Mouse (Mus musculus): ENCODE measurements around the gene Tmem204.

The Tmem204 gene

DNA sequence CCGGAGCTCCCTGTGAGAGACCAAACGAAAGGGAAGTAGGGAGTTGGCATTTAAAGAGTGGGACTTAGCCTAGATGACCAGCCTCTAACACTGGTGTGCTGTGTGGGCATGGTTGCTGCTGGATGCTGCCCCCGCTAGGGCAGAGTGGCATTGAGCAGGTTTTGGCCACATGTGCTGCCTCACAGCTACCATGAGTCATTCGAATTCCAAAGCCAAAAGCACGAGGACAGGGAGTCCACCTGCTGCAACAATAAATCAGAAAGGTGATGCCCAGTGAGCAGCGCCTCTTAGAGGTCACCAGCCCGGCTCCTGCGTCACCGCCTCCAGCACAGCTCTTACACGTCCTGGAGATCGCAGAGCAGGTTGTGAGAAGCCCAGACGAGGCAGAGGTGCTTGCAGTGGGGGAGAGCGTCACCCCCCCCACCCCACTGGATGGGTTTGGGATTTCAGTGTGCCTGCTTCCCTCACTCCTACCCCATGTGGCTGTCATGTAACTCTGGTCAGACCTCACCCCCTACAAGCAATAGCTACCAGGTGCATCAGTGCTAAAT, 1.5 kb upstream of the Tmem204 start:
- no peak for DNase-seq (ENCODE audit: low spot score)

DNA sequence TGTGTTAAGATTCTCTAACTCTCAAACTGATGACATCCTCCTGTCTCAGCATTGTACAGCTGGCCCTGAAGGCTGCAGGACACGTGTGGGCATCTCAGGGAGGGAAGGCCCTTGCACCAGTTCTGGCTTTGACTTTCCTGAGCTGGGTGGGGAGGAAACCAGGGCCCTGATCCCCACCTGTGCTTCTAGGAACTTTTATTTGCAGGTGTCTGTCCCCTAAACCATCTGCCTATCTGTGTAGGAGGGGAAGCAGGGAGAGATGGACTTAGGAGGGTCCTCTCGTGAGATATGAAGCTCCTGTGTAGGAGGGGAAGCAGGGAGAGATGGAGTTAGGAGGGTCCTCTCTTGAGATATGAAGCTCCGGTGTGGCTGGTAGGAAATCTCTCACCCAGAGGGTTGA, 504 bp downstream of the Tmem204 start:
- DNase-seq (ENCODE audit: low spot score): no peak

DNA sequence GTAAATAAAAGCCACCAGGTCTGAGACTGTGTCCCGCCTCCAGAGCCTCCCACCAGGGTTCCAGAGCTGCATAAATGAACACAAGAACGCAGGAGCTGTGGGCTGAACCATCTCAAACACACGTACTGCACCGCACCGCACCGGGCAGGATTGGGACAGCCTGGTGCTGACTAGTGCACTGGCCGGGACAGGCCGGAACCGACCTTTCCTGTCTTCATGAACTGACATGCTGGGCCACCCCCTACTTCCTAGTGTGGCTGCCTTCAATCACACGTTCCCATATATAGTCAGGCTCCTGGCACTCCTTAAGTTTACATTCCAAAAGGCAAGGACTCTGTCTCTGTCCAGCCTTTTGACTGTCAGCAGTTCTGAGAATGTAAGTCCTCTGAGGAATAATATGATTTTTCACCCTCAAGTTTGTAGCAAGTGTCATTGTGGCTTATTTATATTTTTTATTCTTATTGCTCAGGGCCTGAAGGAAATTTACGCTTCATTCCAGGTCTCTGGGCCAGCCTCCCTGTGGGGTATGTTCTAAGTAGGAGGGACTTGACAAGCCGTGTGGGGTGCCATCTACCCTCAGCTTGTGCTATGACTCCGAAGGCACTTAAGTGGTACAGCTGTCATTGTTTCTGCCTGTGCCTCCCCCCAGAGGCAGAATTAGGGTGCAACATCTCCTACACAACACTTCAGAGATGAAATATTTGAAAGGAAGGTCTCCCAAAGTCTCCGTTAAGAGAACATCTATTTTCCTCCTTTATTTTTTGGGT, 1.1 kb downstream of the Tmem204 start:
- no peak for DNase-seq (ENCODE audit: low spot score)

DNA sequence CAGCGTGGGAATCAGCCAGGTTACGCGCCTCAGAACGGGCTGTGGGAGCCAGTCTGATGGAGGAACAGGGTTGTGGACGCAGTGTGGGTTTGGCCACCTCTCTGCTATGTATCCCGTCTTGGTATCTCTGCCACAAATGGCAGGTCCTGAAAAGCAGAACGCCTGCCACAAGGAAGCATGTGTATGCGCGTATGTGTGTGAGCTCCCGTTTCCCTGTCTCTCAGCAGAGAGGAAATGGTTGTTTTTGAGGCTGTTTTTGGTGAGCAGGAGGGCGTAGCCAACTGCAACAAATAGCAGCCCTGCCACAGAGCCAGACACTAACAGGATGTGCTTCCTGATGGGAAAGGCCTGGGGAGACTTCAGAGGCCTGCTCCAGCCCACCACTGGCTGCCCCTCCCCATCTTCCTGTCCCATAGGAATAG, 2.4 kb downstream of the Tmem204 start:
- DNase-seq (ENCODE audit: low spot score): no peak

DNA sequence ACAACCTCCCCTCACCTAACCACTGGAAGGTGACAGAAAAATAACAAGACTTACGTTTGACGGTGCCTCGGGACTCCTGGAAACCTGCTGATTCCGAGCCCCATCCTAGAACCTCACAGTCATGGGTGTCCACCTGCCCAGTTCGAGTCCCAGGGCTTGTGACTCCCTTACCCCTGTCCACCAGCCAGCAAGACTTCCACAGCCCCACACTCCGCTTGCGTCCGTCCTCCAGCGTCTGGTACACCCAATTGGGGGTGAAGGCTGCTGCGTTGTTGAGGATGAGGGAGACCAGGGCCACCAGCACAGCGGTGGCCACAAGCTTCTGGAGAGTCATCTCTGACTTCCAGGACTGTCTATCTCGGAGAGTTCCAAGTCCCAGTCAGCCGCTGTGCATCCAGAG, 3.2 kb downstream of the Tmem204 start:
- DNase-seq (ENCODE audit: low spot score): no peak

DNA sequence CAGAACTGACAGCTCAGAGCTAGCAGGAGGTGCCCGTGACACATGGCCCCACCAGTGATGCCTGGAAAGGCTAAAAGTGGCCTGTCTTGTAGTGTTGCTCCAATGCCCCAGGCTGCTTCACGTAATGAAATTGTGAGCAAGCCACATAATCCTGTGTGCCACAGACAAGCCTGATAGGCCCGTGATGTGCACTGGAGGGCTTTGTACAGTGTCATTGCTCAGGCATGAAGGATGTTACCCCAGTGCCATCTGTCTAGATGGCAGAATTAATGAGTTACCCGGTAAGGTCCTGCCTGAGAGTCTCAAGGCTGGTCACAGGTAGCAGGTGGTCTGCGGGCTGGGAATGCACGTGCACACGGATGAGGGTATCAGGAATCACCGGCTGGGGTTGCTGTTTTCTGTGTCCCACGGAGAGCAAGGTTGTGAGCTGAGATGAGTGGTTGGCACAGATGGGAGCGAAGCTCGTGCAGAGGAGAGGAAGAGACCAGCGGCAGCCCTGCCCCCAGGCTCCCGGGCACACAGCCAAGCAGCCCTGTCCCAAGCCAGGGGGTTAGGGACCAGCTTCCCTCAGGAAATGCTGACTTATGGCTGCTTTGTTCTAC, 5.5 kb downstream of the Tmem204 start:
- DNase-seq (ENCODE audit: low spot score): no peak

DNA sequence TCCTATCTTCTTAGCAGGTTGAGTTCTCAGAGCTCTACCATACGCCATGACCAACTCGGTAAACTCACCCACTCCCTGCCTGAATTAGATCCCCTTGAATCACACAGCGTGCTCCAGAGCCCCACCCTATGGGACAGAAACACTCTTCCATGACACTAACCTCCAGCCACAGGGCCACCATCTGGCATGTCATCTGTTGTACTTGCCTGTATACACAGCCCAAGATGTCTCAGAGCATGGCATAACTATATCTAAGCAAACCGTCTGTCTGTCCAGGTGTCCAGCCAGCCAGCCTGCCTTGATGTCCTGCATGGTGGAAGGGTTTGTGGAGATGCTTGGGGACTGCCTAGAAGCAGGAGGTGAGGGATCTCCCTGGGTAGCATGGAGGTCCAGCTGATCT, 6.5 kb downstream of the Tmem204 start:
- DNase-seq (ENCODE audit: low spot score): no peak

DNA sequence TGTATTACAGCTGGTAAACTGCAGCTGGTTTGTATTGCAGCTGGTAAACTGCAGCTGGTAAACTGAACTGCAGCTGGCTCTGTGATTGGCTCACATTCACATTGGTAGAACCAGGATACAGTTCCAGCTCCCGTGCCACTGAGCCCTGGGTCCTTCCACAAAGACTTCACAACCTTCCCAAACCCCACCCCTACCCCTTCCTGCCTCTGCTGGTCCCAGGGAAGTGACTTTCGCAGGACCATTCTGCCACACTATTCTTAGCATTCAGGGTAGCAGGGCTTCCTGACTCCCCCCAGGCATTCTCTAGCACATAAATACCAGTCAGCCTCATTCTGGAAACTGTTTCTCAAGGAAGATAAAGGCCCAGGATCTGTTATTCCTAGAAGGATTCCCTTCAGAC, 14.7 kb downstream of the Tmem204 start:
- no peak for DNase-seq (ENCODE audit: low spot score)

DNA sequence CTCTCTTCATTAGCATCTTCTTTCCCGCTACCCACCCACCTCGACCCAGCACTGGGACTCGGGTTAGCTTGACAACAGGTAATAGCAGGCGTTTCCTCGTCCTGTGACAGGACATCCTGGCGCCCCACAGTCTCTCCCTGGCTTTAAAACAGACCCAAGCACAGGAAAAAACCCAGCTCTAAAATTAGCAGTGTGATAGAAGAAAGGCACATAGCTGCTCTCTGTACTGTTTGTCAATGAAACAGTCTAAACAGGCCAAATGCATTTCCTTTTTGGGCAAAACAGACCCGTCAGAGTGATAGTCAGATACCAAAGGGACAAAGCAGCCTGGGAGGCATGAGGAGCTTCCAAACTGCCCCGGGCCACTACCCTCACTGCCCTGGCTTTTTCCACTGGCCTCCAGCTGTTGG, 15.9 kb downstream of the Tmem204 start:
- DNase-seq (ENCODE audit: low spot score): no peak

DNA sequence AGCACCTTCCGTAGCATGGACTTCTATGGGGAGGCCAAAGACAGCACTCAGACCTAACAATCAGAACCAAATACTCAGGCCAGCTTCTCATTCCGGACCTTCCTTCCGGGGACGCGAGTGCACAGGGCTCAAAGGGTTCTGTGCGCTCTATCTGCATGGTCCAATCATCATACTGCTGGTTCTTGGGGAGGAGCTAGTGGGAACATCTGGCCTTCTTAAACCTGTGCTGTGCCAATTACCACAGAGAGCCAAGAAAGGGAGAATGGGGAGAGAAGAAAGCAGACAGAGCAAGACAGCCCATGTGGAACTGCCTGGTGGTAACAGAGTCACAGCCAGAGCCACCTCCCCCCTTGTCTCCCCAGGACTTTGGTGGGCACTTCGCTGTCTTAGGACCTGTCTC, 16.8 kb downstream of the Tmem204 start:
- DNase-seq (ENCODE audit: low spot score): no peak

DNA sequence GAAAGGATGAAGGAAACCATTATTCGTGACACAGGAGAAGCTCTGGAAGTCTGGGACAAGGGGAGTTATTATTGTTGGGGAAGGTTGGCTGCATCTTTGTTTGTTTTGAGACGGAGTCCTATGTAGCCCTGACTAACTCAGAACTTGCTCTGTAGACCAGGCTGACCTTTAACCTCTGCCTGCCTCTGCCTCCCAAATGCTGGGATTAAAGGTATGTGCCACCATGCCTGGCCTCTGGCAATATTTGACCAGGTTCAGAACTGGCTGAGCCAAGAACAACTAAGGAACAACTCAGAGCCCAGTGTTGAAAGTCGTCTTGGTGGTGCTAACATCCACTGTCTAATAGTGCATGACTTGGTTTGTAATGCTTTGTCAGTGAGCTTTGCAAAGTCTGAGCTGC, 18.2 kb downstream of the Tmem204 start:
- DNase-seq (ENCODE audit: low spot score): no peak

DNA sequence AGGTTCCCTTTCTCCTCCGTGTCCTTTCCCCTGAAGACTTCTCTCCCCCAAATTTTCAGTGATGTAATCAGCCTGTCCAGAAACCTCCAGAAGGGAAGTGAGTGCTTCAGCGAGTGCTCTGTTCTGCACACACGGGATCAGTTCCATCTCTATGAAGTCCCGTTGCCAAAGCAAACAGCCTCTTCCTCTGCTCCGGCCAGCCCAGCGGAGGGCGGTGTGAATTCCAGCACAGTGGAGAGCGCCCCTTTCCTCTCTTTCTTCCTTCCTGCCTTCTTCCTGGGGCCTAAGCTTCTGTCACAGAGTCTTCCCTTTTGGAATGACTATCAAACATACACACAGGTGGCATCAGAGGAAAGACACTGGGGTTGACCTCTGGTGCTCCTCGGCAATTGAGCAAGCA, 19.0 kb downstream of the Tmem204 start:
- DNase-seq (ENCODE audit: low spot score): no peak

DNA sequence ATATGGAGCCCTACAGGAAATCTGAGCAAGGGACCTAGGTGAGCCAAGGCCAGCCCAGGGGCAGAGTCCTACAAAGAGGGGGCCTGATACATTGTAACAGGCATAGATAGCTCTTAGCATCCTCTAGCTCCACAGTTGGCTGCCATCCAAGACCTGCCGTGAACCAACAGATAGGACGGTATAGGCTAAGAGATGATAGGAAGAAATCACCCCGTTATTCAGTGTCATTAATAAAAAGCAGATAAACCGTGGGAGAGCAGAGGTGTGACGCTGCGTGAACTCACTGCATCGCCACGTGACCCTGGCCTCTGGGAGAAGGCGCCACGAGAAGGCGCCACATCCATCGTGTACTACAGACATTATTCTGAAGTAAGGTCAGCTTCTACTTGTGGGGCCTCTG, 19.5 kb downstream of the Tmem204 start:
- DNase-seq (ENCODE audit: low spot score): no peak

DNA sequence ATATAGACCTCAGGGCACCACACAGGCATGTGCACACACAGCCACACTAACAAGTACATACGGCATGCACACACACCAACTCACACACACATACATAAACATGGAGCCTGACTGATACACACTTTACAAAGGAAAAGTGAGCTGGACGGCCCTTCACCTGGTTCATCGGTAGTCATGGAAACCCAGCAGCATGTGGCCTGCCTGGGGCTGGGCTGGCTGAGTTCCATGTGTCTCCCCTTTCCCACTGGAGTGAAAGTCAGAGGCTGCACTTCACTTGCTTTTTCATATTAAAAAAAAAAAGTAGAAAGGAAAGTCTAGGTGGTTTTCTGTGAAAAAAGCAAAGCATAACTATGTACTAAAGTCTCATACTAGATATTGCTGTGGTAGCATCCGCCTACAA, 20.1 kb downstream of the Tmem204 start:
- no peak for DNase-seq (ENCODE audit: low spot score)

DNA sequence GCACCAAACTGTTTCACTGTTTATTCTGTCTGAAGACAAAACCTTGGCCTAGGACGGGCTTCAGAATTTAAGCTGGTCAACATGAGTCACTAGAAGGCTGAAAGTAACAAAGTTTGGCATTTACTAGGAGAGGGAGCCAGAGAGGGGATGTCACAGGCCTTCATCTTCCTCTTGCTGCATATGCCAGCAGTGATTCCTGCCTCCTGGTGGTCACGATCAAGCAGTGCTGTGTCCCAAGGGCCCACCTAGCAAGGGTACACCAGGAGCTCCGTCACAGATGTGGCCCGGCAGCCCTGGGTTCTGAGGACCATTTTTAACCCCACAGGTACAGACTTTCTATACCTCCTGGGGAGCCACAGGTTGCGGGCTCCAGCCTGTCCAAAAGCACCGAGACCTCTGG, 26.4 kb downstream of the Tmem204 start:
- no peak for DNase-seq (ENCODE audit: low spot score)

DNA sequence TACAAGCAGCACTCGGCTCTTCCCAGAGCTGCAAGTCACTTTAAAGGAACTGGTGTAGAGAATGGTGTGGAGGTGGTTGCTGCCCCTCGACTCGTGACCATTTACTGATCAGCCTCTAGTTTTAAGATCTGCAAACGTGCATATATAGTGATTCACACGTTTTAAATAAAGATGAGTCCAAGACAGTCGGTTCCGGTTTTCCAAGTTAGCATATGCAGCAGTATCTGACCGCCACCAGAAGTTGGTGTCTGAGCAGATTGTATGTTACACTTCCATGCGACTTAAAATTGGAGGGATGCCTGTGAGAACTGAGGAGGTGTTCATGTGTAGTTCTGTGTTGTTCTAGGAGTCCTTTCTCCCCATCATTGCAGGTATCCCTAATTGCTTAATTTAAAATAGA, 30.1 kb downstream of the Tmem204 start:
- no peak for DNase-seq (ENCODE audit: low spot score)

DNA sequence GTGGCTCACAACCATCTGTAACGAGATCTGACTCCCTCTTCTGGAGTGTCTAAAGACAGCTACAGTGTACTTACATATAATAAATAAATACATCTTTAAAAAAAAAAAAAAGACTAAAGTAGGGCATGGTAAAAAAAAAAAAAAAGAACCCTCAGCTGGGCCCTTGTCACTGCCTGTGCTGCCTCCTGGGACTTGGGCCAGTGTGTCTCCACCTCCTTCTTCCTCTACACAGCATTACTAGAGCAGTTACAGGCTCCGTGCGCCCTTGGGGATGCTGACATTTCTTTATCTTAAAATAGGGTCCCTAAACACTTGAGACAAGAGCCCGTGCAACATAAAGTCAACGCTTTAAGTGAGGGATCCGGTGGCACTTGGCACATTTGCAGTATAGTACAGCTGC, 36.2 kb downstream of the Tmem204 start:
- DNase-seq (ENCODE audit: low spot score): no peak

DNA sequence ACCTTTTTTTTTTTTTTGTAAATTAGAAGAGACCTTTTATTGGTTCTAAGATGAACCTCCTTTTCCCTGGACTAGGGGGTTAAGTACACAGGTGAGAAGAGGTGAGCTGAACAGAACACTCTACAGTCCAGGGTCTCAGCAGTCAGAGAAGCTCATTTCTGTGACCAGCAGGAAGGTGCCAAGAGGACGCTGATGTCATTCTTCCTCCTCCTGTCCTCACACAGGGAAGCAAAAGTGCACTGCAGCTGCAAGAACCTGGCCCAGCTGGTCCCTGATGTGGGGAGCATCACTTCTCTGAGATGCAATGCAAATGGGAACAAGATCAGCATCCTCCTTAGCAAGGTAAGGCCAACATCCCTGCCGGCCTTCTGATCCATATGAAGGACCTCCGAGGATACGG, 38.1 kb downstream of the Tmem204 start:
- no peak for DNase-seq (ENCODE audit: low spot score)

DNA sequence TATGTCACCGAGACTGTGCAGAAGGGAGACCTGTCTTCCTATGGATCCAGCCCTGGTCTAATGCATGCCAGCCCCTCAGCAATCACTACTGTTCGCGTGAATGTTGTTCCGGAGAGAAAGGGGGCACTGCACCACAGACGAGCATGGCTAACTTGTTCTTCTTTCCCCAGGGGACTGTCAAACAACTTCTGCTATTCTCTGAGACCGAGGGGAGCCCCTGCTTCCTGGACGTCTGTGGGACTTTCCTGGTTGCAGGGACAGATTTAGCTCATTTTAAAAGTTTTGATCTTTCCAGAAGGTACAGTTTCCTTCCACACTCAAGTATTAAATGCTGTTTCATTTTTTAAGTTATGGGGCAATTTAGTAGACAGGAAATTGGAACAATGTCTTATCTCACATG, 38.5 kb downstream of the Tmem204 start:
- DNase-seq (ENCODE audit: low spot score): no peak

DNA sequence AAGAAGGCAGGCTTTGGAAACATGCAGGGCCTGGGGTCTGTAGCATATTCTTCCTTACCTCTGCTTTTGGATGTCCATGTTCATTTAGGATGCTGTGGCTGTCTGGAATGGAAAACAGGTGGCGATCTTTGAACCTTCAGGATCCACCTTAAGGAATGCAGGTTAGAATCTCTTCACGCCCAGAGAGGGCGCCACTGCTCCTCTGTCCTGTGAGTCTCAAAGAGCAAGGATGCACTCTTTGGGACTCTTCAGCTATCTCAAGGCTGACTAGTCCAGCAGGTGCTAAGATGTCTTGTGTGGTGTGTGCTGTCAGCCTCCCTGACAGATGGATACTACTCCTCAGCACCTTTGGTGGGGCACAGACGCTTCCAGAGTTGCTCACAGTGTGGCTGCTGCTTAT, 47.2 kb downstream of the Tmem204 start:
- no peak for DNase-seq (ENCODE audit: low spot score)

DNA sequence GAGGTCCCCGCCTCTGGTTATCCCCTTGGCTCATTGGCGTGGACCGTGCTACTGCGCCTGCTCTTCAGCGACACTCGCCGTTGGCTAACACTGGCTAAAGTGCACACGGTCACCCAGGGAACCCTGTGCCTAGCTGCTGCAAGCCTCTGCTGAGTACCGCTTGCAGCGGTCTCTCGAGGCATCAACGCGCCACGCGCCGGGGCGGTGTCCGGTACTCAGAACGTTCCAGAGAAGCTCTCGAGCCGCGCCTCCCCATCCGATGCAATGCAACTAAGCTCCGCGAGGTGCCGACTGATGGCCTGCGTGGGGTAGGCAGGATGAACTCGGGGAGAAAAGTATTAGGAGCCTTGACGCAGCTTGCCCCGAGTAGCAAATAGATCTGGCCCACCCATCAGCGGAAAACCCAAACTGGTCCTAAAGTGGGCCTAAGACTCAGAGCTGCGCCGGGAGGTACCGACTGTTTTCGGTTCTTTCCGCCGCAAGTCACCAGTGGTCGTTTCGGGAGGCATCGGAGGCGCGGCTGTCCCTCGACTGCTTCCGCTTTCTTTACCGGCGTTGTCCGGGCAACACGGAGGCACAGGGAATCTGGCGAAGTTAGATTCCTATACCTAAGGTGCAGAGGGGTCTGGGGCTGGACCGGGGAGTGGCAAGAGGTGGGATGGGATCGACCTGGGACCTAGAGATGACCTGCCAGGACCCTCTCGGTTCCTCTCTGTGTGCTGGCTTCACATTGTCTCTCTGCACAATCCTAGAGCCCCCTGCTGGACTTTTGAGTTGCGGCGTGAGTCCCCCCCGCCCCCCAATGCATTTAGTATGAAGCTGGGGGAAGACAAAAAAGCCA, 66.9 kb downstream of the Tmem204 start:
- DNase-seq (ENCODE audit: low spot score): peak; percentile 56

DNA sequence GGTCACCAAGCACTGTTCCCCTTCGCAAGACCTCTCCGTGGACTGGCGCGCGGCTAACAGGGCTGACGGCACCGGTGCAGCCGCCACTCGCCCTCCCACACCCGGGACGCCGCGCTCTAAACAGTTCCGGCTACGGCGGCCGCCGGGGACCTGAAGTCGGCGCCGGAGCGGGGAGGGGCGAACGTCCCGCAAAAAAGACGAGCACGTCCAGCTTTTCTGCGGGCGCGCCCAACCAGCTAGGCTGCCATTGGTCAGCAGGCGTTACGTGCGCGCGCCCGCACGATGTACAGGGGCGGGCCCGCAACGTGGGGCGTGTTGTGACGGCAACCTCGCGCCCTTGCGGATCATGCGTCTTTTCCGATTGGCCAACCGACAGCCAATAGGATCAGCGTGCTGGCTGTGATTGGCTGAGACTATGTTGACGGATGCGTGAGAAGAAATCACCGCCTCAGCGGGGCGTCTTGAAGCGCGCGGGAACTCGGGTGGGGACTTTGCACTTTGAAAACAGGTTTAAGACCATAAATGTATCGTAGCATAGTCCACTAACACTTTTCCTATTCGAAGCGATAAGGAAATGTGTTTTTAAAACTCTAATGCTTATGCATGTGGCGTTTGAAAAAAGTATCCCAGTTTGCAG, 67.6 kb downstream of the Tmem204 start, which contains the start of the genes Cramp1l and Ift140:
Gene Cramp1l, minus strand, starts transcription at position 134 of the 637 bp plus-strand sequence.
Gene Ift140, plus strand, starts transcription at position 431 of the 637 bp plus-strand sequence.
- peak; percentile 96 for DNase-seq (ENCODE audit: low spot score)
